Mouse (Mus musculus): Measurements from ENCODE around the gene Psmc1. TPM values are rescaled to one million over a fixed set of nuclear protein-coding genes. Genes with fewer than 3 reads are reported as not detected.

The Psmc1 gene
- total RNA-seq, 2 experiments from 2014 or later = 183 to 198 TPM

GRCm38 (mm10) chr12:100172481-100172880, 62.5 kb downstream of the Psmc1 start:
- no peak for DNase-seq

Other genes starting within 250 kb of the Psmc1 start
- under 1 TPM; 0.17 to 0.86 TPM for gene Efcab11, start 225.7 kb upstream of the Psmc1 start, total RNA-seq (2021)
- gene Tdp1, start 225.6 kb upstream of the Psmc1 start, total RNA-seq (2021) = 10 to 100 TPM; 26.3 to 31.8 TPM
- 1 to 10 TPM; 7.4 TPM for gene Kcnk13, start 145.7 kb upstream of the Psmc1 start, total RNA-seq (2021)
- 10 to 100 TPM; 19.7 to 20.2 TPM for gene Nrde2, start 49.5 kb downstream of the Psmc1 start, total RNA-seq (2021)
- gene Calm1, start 89.3 kb downstream of the Psmc1 start, total RNA-seq (2021) = 1,000 to 10,000 TPM; 2,038 to 2,139 TPM